Mouse (Mus musculus): ENCODE data around the gene Tmem185b.

DNA sequence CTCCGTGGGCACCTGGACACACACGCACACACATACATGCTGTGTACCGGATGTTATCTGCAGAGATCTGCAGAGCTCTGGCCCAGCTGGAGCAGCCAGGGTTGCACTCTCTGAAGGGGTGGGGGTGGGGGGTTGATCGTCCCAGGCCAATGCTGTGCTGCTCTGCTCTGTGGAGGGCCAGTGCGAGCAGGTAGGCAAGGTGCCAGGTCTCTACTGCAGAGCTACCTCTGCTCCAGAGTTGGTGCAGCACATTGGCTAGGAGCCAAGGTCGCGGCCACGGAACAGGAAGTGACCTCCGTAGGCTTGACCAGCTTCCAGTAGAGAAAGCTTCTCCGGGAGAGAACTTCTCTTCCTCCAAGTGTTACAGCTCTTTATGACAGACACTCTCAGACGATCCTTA, 33.9 kb upstream of the Tmem185b start:
- no peak for TF ChIP-seq CTCF (conservative IDR thresholded peaks at IDR 0.05; ENCODE audit: low read length)
- TF ChIP-seq NANOG (IDR thresholded peaks at IDR 0.05; ENCODE audit: borderline replicate concordance, low read length), result no peak

Data from E14TG2a.4 (cell line).